Mouse (Mus musculus): ENCODE measurements around the gene Gm21983. TPM values are rescaled to one million over a fixed set of nuclear protein-coding genes. Genes with fewer than 3 reads are reported as not detected.

The Gm21983 gene
- polyA plus RNA-seq (2017; shearing (Covaris generic)) = 1.5 TPM

GRCm38 (mm10) chr7:27180837-27181695 lies at the start of gene Gm21983, which contains the start of gene Mia:
Gene Gm21983 (minus strand): TSS chr7:27181086.
Gene Mia (minus strand): TSS chr7:27181157.

GRCm38 (mm10) chr7:27228281-27228821 lies 47.5 kb upstream of the Gm21983 start, which contains the start of gene Itpkc:
Gene Itpkc (minus strand): TSS chr7:27228661.

GRCm38 (mm10) chr7:27195681-27196611 lies 15.1 kb upstream of the Gm21983 start, which contains the start of the genes BC024978 and Snrpa:
Gene BC024978 (plus strand): TSS chr7:27195781.
Gene Snrpa (minus strand): TSS chr7:27196271.

GRCm38 (mm10) chr7:27178324-27179216 lies 2.3 kb downstream of the Gm21983 start, which contains the start of gene Rab4b:
Gene Rab4b (minus strand): TSS chr7:27178896.

GRCm38 (mm10) chr7:27166614-27167474 lies 14.0 kb downstream of the Gm21983 start, which contains the start of gene Egln2:
Gene Egln2 (minus strand): TSS chr7:27166802.

GRCm38 (mm10) chr7:27153205-27153764 lies 27.6 kb downstream of the Gm21983 start, which contains the start of gene Cyp2t4:
Gene Cyp2t4 (plus strand): TSS chr7:27153714.

GRCm38 (mm10) chr7:27119676-27120075 lies 61.2 kb downstream of the Gm21983 start, which contains the start of gene Cyp2f2:
Gene Cyp2f2 (plus strand): TSS chr7:27119909.

Other genes starting within 250 kb of the Gm21983 start
- not detected for gene Cyp2a22, start 241.7 kb downstream of the Gm21983 start, polyA plus RNA-seq (2017; shearing (Covaris generic))
- gene Cyp2a12, start 152.0 kb downstream of the Gm21983 start, polyA plus RNA-seq (2017; shearing (Covaris generic)) = not detected
- gene Cyp2f2, start 61.2 kb downstream of the Gm21983 start, polyA plus RNA-seq (2017; shearing (Covaris generic)) = not detected
- gene Cyp2t4, start 27.4 kb downstream of the Gm21983 start, polyA plus RNA-seq (2017; shearing (Covaris generic)) = 0.12 TPM
- 75.4 TPM for gene Egln2, start 14.3 kb downstream of the Gm21983 start, polyA plus RNA-seq (2017; shearing (Covaris generic))
- gene Rab4b, start 2.2 kb downstream of the Gm21983 start, polyA plus RNA-seq (2017; shearing (Covaris generic)) = 160 TPM
- not detected for gene Mia, start 71 bp upstream of the Gm21983 start, polyA plus RNA-seq (2017; shearing (Covaris generic))
- gene BC024978, start 14.7 kb upstream of the Gm21983 start, polyA plus RNA-seq (2017; shearing (Covaris generic)) = 1.3 TPM
- gene Snrpa, start 15.2 kb upstream of the Gm21983 start, polyA plus RNA-seq (2017; shearing (Covaris generic)) = 105 TPM
- gene Itpkc, start 47.6 kb upstream of the Gm21983 start, polyA plus RNA-seq (2017; shearing (Covaris generic)) = 13.9 TPM
- 22.8 TPM for gene Coq8b, start 51.9 kb upstream of the Gm21983 start, polyA plus RNA-seq (2017; shearing (Covaris generic))
- gene Numbl, start 77.3 kb upstream of the Gm21983 start, polyA plus RNA-seq (2017; shearing (Covaris generic)) = 1.8 TPM
- 1.1 TPM for gene Ltbp4, start 156.6 kb upstream of the Gm21983 start, polyA plus RNA-seq (2017; shearing (Covaris generic))
- 78.9 TPM for gene Shkbp1, start 174.9 kb upstream of the Gm21983 start, polyA plus RNA-seq (2017; shearing (Covaris generic))
- not detected for gene Gm20479, start 176.3 kb upstream of the Gm21983 start, polyA plus RNA-seq (2017; shearing (Covaris generic))

Data from CD4-positive, CD25-positive, alpha-beta regulatory T cell (primary cell).